ENCODE assay signal across 8 mouse cellular contexts in genomic region chr10:94689176-94689510, GRCm38 (mm10). TPM values are rescaled to one million over a fixed set of nuclear protein-coding genes. Genes with fewer than 3 reads are reported as not detected.
A peak's percentile ranks its signal among the peaks of the same experiment; 100 is the strongest.
DNase-seq lines count a peak whose midpoint lies in the region; ATAC-seq and TF ChIP-seq lines count a peak whose summit lies in the region.

No protein-coding gene starts in this region.

- H3K4me2 ChIP-seq in intestine, embryonic 15.5 days (replicated peaks), result peak overlapping the region; percentile 87

- ATAC-seq in intestine, embryonic 15.5 days, result peak; percentile 22; the same call in 1 of the 2 replicates
- ATAC-seq in monocyte, adult 5-6 weeks (replicated peaks; ENCODE audit: insufficient number of reproducible peaks, low FRiP score, low TSS enrichment, poor library complexity, severe bottlenecking), result no peak

- WGBS in intestine, embryonic 15.5 days, result 0% methylated on average over 7 of the region's 7 CpGs

- no peaks in the 10 kb centered on the region for H3K36me3 ChIP-seq in intestine, embryonic 15.5 days

- intact Hi-C loops in left cerebral cortex, adult 2 months (cut with DNase I), result loop anchor here (5.0 kb wide), 1 partner anchor 67 kb away; no protein-coding TSS in a partner anchor
- intact Hi-C loops in left cerebral cortex, postnatal 36 days (cut with DNase I), result loop anchor here (5.0 kb wide), 1 partner anchor 253 kb away; the partner anchor contains the start of gene Plxnc1
- intact Hi-C loops in left cerebral cortex, postnatal 10 days (cut with DNase I), result loop anchor here (2.0 kb wide), 1 partner anchor 256 kb away; the partner anchor contains the start of gene Plxnc1

- TF ChIP-seq POLR2A in cortical plate, adult 2 months (IDR thresholded peaks at IDR 0.05; ENCODE audit: extremely low read depth, insufficient read depth, low read length), result no peak

- no peak for DNase-seq in left cerebral cortex, adult 2 months (ENCODE audit: extremely low spot score in 1 of 2, low spot score in 2 of 2)
- no peak for DNase-seq in left cerebral cortex, postnatal 36 days (ENCODE audit: low spot score in 2 of 2)
- peak; percentile 73 for DNase-seq in naive thymus-derived CD4-positive, alpha-beta T cell, adult 2 months (ENCODE audit: low read depth)
- no peak for DNase-seq in right cerebral cortex, postnatal 14 days
- no peak for DNase-seq in left cerebral cortex, postnatal 10 days (ENCODE audit: extremely low spot score in 1 of 2, low spot score in 2 of 2)

- no peak for TF ChIP-seq CTCF in left cerebral cortex, adult 2 months (IDR thresholded peaks at IDR 0.05)
- no peak for TF ChIP-seq CTCF in cortical plate, adult 2 months (IDR thresholded peaks at IDR 0.05; ENCODE audit: extremely low read depth, insufficient read depth, low read length)

- peak overlapping the region; percentile 93 for H3K27ac ChIP-seq in left cerebral cortex, adult 2 months
- no peak overlapping the region for H3K27ac ChIP-seq in cortical plate, adult 2 months (ENCODE audit: insufficient read depth, low read length)
- H3K27ac ChIP-seq in intestine, embryonic 15.5 days, result peak overlapping the region; percentile 91; the same call in 1 of the 2 replicates

- H3K9ac ChIP-seq in intestine, embryonic 15.5 days, result peak overlapping the region; percentile 94

- no peaks in the 10 kb centered on the region for H3K9me3 ChIP-seq in intestine, embryonic 15.5 days

- H3K27me3 ChIP-seq in intestine, embryonic 15.5 days (replicated peaks), result no peaks in the 10 kb centered on the region

- peaks cover 2% of the 10 kb centered on the region; the same call in 1 of the 2 replicates for H3K4me1 ChIP-seq in cortical plate, adult 2 months (ENCODE audit: control insufficient read depth, insufficient read depth, low read length)
- no peaks in the 10 kb centered on the region; the same call in 1 of the 2 replicates for H3K4me1 ChIP-seq in intestine, embryonic 15.5 days (replicated peaks)

- H3K4me3 ChIP-seq in left cerebral cortex, adult 2 months, result peak overlapping the region; percentile 100
- H3K4me3 ChIP-seq in cortical plate, adult 2 months (ENCODE audit: insufficient read depth, low read length), result peak overlapping the region; percentile 62
- H3K4me3 ChIP-seq in intestine, embryonic 15.5 days (replicated peaks), result peak overlapping the region; percentile 96

RNA-seq across cellular contexts. Expression of gene Cep83, which starts 0.7 kb away (rescaled TPM):
- total RNA-seq in left cerebral cortex, adult 2 months (2021), result 10 to 100 TPM; 42.0 to 44.3 TPM
- 10 to 100 TPM; 36.2 to 43.5 TPM for total RNA-seq in left cerebral cortex, postnatal 36 days (2021)
- 33.6 and 36.5 TPM in 2 replicates for polyA plus RNA-seq in cortical plate, adult 2 months (2012; rRNA removed)
- polyA plus RNA-seq in intestine, embryonic 15.5 days (2015; fragmentation: Nextera tagmentation; extraction: Ambion mirVana), result 13.6 and 15.6 TPM in 2 replicates
- 43.5 to 46.5 TPM (median 46.0 TPM) in 3 replicates for total RNA-seq in monocyte, adult 5-6 weeks (2017)
- 10 to 100 TPM; 32.3 to 34.2 TPM for total RNA-seq in left cerebral cortex, postnatal 10 days (2021)
